Mouse (Mus musculus) fibroblast of lung, adult 2 months (primary cell): ENCODE results near the gene Gm128.
A peak's percentile ranks its signal among the peaks of the same experiment; 100 is the strongest.

Experiments used
- DNase-seq: peaks from one replicate; pipeline ENCODE4 v3.0.0-alpha.2; 2011; ENCODE audit warnings: low read depth

Gene Gm128

DNA sequence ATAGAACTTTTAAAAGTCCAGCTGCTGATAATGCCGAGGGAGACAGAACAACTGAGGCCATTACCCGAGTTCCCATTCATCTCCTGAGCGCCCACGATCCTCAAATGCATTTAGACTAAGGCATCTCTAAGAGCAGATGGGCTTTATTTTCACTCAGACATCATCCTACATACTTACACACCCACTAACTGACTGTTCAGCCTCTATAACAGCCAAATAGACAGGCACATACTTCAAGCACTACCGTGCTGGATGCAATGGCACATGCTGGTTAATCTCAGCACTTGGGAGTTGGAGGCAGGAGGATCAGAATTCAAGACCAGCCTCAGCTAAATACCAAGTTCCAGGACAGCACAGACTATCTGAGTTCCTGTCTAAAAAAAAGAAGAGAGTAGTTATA lies 28.4 kb upstream of the Gm128 start:
- no peak for DNase-seq

- DNase-seq: peak; percentile 77
Observed at GRCm38 (mm10) chr3:95267855-95268254, 26.5 kb upstream of the Gm128 start.

DNA sequence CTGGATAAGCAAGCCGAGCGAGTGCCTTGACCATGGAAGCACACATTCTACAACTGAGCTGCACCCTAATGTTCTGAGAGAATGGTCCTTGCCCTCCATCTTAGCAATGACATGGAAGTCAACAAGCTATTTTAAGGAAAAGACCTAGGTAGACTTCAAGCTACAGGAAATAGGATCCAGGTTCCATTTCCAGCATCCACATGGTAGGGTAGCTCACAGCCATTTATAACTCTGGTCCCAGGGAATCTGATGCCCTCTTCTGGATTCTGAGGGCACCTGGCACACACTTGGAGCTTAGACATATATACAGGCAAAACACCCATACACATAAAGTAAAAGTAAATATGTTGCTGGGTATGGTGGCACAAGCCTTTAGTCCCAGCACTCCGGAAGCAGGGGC lies 24.7 kb upstream of the Gm128 start:
- no peak for DNase-seq

- no peak for DNase-seq
Observed at GRCm38 (mm10) chr3:95264724-95265123, 23.3 kb upstream of the Gm128 start.

GRCm38 (mm10) chr3:95263089-95263739 lies 21.8 kb upstream of the Gm128 start:
- no peak for DNase-seq

DNA sequence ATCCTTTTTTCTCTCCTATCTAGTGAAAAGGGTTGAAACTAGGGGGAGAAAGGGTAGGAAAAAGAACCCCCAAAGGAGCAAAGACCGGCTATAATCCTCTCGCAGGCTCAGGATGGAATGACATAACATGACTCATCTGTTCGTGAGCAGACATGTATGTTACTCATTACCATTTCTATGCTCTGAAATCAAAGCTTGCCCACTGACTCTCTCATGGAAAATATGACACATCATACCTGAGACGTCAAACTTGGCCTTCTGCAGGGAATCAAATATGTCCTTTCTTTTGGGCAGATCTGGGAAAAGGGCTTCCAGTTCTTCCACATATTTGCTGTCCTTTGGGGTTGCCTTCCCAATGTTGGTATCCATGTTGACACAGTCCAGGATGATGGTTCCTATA lies 20.6 kb upstream of the Gm128 start:
- DNase-seq: no peak

- no peak for DNase-seq
Observed at GRCm38 (mm10) chr3:95256931-95257330, 15.5 kb upstream of the Gm128 start.

DNA sequence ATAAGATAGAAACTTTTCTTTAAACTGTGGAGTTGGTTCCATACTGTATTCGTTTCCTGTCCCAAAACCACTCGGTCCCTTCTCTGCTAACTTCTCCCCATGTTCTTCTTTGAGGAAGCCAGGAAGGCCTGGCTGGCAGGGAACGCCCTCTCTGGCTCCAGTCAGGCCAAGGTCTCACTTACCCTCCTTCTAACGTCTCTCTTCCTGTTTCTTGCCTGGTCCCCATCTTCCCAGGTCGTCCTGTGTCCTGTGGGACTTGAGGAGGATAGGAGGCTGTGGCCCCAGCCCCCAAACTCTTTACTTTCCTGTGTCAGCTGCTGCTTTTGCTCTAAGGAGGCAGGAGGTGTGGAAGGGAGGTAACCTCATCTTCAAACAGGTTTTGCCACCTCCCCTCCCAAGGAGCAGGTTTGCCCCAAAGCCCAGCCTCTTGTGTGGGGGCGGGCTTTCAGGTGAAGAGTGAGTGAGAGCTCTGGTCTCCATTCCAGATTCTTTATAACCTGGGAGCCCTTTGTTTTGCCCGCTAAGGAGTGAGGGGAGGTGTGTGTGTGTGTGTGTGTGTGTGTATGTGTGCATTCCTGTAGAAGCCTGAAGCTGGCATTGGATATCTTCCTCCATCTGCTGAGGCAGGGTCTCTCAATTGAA lies 9.5 kb upstream of the Gm128 start, which contains the start of gene Bnipl:
Gene Bnipl (minus strand): TSS at position 411 of the 642 bp plus-strand sequence.
- DNase-seq: no peak

DNA sequence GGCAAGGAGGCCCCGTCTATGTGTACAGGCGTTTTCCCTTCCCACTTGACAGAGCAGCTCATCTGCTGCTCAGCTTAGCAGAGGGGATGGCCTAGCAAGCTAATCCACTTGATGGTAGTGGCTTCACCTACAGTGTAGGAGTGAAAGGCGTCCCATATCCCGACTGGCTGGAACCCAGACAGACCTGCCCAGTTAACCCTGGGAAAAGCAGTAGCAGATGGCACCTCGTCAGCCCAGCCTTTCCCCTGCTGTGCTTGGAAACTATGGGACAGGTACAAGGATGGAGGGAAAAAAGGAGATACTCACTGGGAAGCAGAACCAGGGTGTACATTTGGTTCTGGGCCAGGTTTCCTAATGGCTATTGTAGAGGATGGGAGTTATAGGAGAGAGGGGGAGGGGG lies 9.0 kb upstream of the Gm128 start:
- DNase-seq: no peak

- DNase-seq: no peak
Observed at GRCm38 (mm10) chr3:95247660-95248336, 6.4 kb upstream of the Gm128 start.

- DNase-seq: peak; percentile 84
Observed at GRCm38 (mm10) chr3:95246465-95247231, 5.2 kb upstream of the Gm128 start.

DNA sequence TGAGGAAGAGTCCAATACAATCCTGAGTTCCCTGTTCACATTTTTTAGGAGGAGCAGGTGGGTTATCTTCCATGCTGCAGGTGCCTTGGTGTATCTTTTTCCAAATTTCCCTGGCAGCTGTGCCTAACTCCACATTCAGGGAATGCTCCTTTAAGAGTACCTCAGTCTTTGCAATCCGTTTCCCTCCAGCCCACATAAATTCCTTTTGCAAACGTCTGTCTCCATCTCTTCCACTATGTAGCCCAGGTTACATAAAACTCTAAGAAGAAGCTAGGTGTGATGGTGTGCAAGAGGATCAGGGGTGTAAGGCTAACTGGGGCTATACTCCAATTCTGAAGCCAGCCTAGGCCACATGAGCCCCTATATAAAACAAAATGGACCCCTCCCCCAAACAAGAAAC lies 1.7 kb upstream of the Gm128 start:
- no peak for DNase-seq

GRCm38 (mm10) chr3:95240900-95241299 lies 498 bp downstream of the Gm128 start:
- no peak for DNase-seq

DNA sequence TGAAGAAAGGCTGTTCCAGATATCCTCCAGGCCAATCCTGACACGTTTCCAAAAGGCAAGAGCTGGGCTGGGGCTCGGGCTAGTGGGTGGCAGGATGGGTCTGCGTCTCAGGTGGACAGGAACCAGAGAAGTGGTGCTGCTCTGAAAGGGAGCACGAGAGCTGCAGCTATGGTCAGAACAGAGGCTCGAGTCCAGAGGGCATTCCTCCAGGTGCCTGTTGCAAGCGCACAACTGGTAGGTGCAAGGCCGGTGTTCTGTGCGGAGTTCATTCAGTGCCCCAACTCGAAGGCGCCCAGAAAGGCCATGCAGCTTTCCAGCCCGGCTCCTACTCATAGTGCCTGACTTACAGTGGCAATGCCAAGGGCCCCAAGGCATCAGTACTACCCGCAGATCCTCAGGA lies 1.4 kb downstream of the Gm128 start:
- no peak for DNase-seq

GRCm38 (mm10) chr3:95239022-95239421 lies 2.4 kb downstream of the Gm128 start:
- no peak for DNase-seq

DNA sequence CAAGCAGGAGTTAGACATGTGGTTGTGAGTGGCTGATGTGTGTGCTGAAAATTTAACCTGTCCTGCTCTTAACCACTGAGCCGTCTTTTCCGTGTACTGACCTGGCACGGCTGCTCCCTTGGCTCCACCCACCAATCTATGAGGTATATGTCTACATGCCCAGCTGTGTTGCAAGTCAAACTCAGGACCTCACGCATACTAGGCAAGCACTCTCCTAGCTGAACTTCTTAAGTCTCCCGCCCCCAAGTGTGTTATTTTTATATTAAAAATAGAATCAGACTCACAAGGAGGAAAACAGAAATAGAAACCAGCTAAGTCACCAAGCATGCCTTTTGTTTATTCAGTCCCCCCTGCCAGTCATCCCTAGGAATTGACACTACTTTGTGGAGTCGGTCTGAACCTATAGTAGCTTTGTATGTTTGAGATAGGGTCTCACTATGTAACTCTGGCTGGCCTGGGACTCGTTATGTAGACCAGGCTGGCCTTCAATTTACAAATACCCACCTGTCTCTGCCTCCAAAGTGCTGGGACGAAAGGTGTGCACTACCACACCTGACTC lies 3.8 kb downstream of the Gm128 start:
- no peak for DNase-seq

- DNase-seq: no peak
Observed at GRCm38 (mm10) chr3:95235386-95236301, 5.8 kb downstream of the Gm128 start.

DNA sequence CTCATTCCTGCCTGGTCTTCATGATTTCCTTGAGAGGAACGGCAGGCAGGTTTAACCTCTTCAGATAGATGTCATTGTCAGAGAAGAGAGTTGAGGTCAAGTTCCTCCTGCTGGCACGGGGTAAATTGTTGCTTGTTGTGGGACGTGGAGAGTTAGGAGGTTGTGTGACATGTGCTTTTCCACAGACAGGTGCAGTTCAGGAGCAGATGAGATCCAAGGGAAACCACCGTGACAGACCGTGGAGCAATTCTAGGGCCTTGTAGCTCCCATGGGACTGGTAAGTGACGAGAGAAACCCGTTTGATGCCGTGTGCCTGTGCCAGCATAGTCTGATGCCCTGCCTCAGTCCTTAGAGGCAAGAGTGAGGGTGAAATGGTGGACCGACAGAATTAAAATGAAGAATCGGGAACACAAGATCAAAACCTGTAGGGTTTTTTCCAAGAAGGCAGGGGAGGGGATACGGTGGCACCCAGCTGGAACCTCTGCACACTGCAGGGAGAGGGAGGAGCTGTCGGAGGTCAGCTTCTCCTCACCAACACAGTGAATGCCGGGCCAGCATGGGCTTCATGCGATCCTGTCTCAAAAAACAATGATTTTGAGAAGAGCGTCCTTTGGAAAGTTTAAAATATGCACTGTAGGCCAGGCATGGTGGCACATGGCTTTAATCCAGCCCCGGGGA lies 8.0 kb downstream of the Gm128 start:
- no peak for DNase-seq

DNA sequence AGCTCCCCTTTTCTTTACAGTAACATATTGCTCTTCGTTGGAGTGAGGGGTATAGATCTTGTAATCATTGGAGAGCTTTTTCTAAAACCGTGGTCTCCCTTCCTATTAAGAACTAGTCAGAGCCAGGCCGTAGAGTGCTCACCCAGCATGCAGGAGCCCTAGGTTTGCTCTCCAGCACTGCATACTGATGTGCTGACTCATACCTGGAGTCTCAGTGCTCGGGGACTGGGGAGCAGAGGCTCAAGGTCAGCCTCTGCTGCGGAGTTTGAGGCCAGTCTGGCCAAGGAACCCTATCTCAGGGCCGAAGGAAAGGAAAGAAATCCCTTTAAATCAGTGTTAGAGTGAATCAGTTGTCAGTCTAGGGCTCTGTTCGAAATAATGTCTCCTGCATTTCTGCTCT lies 8.6 kb downstream of the Gm128 start:
- DNase-seq: no peak
